Mouse (Mus musculus): Measurements from ENCODE around the gene Lyzl4.

DNA sequence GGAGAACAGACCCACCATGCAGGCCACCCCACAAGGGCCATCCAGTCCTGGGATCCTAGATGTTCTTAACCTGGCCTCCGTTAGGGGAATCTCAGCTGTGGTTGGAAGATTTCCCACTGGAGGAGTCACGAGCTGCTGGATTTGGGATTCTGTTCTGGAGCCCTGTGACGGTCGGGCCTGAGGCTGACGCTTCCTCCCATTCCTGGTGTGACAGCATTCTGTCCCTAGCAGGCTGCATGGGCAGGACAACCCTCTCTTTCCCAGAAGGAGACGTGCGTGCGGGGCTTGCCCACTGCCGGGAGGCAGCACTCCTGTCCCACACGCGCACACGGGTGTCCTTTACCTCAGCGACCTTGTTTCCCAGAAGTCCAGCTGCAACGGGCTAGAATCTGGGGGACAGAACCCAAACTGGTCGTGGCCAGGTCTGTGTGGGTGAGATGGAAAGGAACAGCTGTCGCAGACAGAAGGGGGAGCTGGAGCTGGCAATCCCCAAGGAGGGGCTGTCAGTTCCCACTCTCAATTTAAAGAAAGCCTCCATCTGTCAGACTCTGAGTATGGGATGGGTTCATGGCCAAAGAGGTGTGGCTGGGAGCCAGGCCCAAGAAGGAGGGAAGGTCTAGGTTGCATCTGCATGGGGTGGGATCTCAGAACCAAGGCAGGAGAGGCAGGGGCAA, 25.2 kb upstream of the Lyzl4 start:
- no peak for TF ChIP-seq POLR2A (IDR thresholded peaks at IDR 0.05; ENCODE audit: extremely low read depth, insufficient read depth, low read length)
- no peak for TF ChIP-seq CTCF (IDR thresholded peaks at IDR 0.05; ENCODE audit: extremely low read depth, insufficient read depth, low read length)
